Comparison of ENCODE assay signal across 10 mouse cellular contexts in the genomic region with DNA sequence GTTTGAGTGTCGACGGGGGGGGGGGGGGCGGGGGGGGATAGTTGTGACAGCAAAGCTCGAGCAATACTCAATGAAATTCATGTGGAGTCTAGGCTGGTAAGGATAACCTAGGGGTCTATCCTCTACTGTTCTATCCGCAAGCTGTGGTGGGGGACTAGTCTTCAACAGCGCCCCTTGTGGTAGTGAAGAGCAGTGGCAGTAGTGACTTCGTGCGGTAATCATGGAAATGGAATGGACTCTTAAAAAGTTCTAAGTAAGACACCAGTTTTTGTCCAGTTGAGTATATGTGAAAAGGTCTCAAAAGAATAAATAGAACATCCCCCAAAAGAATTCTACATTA. TPM values are rescaled to one million over a fixed set of nuclear protein-coding genes. Genes with fewer than 3 reads are reported as not detected.
DNase-seq lines count a peak whose midpoint lies in the region; ATAC-seq and TF ChIP-seq lines count a peak whose summit lies in the region.
"Had no signal": no experiment of that assay in that cellular context is flagged by ENCODE, and none has a peak within 500 bp of the region (broad histone marks: within the 10 kb centered on the region; RNA-seq: fewer than 3 reads in every experiment).

No protein-coding gene starts in this region.

- no peak overlapping the region for H3K4me2 ChIP-seq in kidney, postnatal 0 days (ENCODE audit: low read length)
- H3K4me2 ChIP-seq: liver, embryonic 13.5 days had no signal

- no peak overlapping the region for H3K4me3 ChIP-seq in kidney, postnatal 0 days (replicated peaks; ENCODE audit: low read depth, low read length)
- no peak overlapping the region for H3K4me3 ChIP-seq in E14TG2a.4 (replicated peaks; ENCODE audit: low read length)
- H3K4me3 ChIP-seq: liver, embryonic 13.5 days had no signal

- TF ChIP-seq CTCF in kidney, postnatal 0 days (IDR thresholded peaks at IDR 0.05; ENCODE audit: low read depth) = peak; percentile 51; the same call in 1 of the 2 replicates
- peak; percentile 92 for TF ChIP-seq CTCF in E14TG2a.4 (conservative IDR thresholded peaks at IDR 0.05; ENCODE audit: low read length)

- no peaks in the 10 kb centered on the region for H3K4me1 ChIP-seq in kidney, postnatal 0 days (replicated peaks; ENCODE audit: insufficient read depth, low read length)
- peaks cover 89% of the 10 kb centered on the region for H3K4me1 ChIP-seq in E14TG2a.4 (replicated peaks; ENCODE audit: low read depth, low read length)
- H3K4me1 ChIP-seq: liver, embryonic 13.5 days had no signal

- H3K9me3 ChIP-seq in kidney, postnatal 0 days (replicated peaks; ENCODE audit: low read length) = no peaks in the 10 kb centered on the region
- no peaks in the 10 kb centered on the region for H3K9me3 ChIP-seq in E14TG2a.4 (ENCODE audit: low read length)
- H3K9me3 ChIP-seq: liver, embryonic 13.5 days had no signal

- H3K27me3 ChIP-seq in kidney, postnatal 0 days (ENCODE audit: insufficient read depth, low read length) = no peaks in the 10 kb centered on the region
- H3K27me3 ChIP-seq in E14TG2a.4 (ENCODE audit: insufficient read depth, low read length) = 0 out of 2 replicates have a peak, but pooled peaks cover 5% of the 10 kb centered on the region

- intact Hi-C loops in left cerebral cortex, postnatal 14 days (cut with DNase I) = no loop called here
- intact Hi-C loops in left cerebral cortex, postnatal 25 days (cut with DNase I) = no loop called here

- DNase-seq in kidney, postnatal 0 days (ENCODE audit: low spot score) = no peak
- DNase-seq in kidney, postnatal 36 days = no peak
- peak; percentile 16 for DNase-seq in embryo, embryonic 9.5 days (ENCODE audit: extremely low spot score)
- DNase-seq in left cerebral cortex, postnatal 14 days (ENCODE audit: low spot score in 2 of 2) = no peak
- DNase-seq in left cerebral cortex, postnatal 25 days (ENCODE audit: low spot score in 2 of 2) = no peak
- DNase-seq in kidney, postnatal 10 days = no peak
- DNase-seq: cerebellum, adult 11-12 months; liver, embryonic 13.5 days had no signal

- no peak for ATAC-seq in kidney, postnatal 0 days (replicated peaks; ENCODE audit: low FRiP score, low read depth)
- peak; percentile 73 for ATAC-seq in megakaryocyte progenitor cell, adult 5-6 weeks (replicated peaks; ENCODE audit: poor library complexity)

- no peak overlapping the region for H3K9ac ChIP-seq in kidney, postnatal 0 days (ENCODE audit: low read depth, low read length)
- H3K9ac ChIP-seq: liver, embryonic 13.5 days had no signal

- WGBS in kidney, postnatal 0 days = 33% methylated on average over 8 of the region's 8 CpGs

- no peaks in the 10 kb centered on the region for H3K36me3 ChIP-seq in kidney, postnatal 0 days (ENCODE audit: insufficient read depth, low read length)
- no peaks in the 10 kb centered on the region for H3K36me3 ChIP-seq in E14TG2a.4 (ENCODE audit: insufficient read depth, low read length)
- H3K36me3 ChIP-seq: liver, embryonic 13.5 days had no signal

- H3K27ac ChIP-seq in kidney, postnatal 0 days = no peak overlapping the region
- H3K27ac ChIP-seq: liver, embryonic 13.5 days had no signal

RNA-seq across cellular contexts. Expression of a gene that starts 51.1 kb away (rescaled TPM):
- polyA plus RNA-seq in kidney, postnatal 0 days (2015; fragmentation: Nextera tagmentation; extraction: Ambion mirVana) = 6.1 and 8.3 TPM in 2 replicates
- total RNA-seq in megakaryocyte progenitor cell, adult 5-6 weeks (2015) = 0.24 and 0.44 TPM in 2 replicates
- 0.74 and 0.79 TPM in 2 replicates for total RNA-seq in megakaryocyte progenitor cell, adult 5-6 weeks (2017)
- total RNA-seq in left cerebral cortex, postnatal 14 days (2021) = 10 to 100 TPM; 28.5 to 30.6 TPM
- total RNA-seq in left cerebral cortex, postnatal 25 days (2021) = 10 to 100 TPM; 27.4 to 31.8 TPM

Comparison
In these comparisons a context has a peak if more than half of its experiments do, and no peak if none do; other contexts are left out.
1. RNA of a gene that starts 51.1 kb away (total RNA-seq): 27.4 to 31.8 TPM in left cerebral cortex, postnatal 25 days and 28.5 to 30.6 TPM in left cerebral cortex, postnatal 14 days; 0.24 to 0.79 TPM in megakaryocyte progenitor cell, adult 5-6 weeks; every median in the first group is over 10 times any median in the second.